Mouse (Mus musculus) liver, embryonic 14 days (tissue): ENCODE data around the gene Gm2564. TPM values are rescaled to one million over a fixed set of nuclear protein-coding genes. Genes with fewer than 3 reads are reported as not detected.

Experiments used
- polyA plus RNA-seq: library from polyadenylated mRNA; depleted of rRNA; stranded (reverse); fragments of >200 nt; gene quantifications from 2 replicates; pipeline ENCODE4 v1.2.3, GENCODE M21; 2012; rRNA removed

Gm2564 gene
- polyA plus RNA-seq = not detected in 2 replicates

DNA sequence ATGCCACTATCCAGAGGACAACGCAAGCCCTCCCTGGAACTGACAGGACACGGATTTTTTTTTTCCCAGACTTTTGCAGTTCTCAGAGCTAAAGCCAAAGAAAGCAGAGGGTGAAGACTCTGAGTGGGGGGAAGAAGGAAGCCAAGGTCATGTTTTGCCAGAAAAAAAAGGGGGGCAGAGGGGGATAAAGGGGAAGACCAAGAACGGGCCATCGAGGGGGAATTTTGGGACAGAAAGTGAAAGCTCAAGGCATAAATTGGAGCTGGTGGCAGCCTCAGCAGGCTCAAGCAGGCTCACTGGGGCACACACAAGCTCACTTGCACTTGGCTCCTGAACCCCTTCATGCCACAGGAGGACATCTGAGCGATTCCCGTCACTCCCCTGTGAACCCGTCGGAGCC, at the start of gene Gm2564:
Gene Gm2564, plus strand, starts transcription at position 301 of the 400 bp plus-strand sequence.

DNA sequence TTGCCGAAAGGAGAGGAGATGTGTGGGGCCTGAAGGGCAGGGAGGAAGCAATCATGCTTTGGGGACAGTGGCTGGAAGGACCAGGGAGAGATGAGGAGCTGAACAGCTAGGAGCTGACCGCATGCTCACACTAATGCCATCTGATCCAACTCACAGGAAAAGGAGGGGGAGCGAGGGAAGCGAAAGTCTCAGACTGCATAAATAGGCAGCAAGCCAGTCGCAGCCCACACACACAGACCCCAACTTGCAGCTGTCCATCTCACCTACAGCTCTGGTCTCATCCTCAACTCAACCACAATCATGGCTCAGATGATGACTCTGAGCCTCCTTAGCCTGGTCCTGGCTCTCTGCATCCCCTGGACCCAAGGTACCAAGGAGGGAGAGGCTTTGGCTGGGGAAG, 17.6 kb upstream of the Gm2564 start, which contains the start of gene Gm10591:
Gene Gm10591, plus strand, starts transcription at position 301 of the 400 bp plus-strand sequence.

DNA sequence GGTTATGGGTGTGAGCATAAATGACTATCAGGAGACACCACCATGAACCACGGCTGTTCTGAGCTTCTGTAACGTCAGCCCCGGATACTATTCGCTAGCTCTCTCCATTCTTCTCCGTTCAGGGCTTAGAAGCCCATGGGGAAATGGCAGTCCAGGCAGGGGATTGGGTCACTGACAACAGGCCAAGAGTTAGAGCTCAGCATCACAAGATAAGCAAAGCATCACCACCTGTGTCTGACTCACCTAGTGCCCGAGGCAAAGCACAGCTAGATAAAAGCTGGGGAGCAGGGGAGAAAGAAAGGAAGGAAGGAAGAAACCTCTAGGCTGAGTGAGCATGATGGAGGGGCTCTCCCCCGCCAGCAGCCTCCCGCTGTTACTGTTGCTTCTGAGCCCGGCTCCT, 25.4 kb downstream of the Gm2564 start, which contains the start of gene Ccl27b:
Gene Ccl27b, plus strand, starts transcription at position 301 of the 400 bp plus-strand sequence.

DNA sequence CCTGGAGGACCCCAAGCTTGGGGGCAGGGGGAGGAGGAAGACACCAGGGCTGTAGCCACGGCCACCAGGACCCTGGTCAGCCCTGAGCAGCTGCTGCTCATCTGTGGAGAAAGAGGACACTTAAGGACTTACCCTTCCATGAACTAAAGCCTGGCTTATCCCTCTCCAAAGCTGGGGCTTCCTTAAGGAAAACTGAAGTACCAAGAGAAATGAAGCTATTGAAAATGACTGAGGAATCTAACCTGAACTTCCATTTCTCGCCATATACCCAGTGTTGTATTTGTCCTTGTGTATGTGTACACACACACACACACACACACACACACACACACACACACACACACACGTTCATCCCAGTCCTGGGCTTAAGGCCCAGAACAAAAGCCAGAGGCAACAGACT, 32.3 kb downstream of the Gm2564 start, which contains the start of gene Il11ra2:
Gene Il11ra2, minus strand, starts transcription at position 101 of the 400 bp plus-strand sequence.

Other genes starting within 250 kb of the Gm2564 start
- gene Gm21586, start 190.3 kb upstream of the Gm2564 start, polyA plus RNA-seq = not detected in 2 replicates
- gene Gm2163, start 163.0 kb upstream of the Gm2564 start, polyA plus RNA-seq = 0.02 and 0.03 TPM in 2 replicates
- gene Fam205a2, start 101.5 kb upstream of the Gm2564 start, polyA plus RNA-seq = not detected in 2 replicates
- not detected in 2 replicates for gene Gm10591, start 17.5 kb upstream of the Gm2564 start, polyA plus RNA-seq
- not detected in 2 replicates for gene Ccl27b, start 25.5 kb downstream of the Gm2564 start, polyA plus RNA-seq
- gene Il11ra2, start 32.2 kb downstream of the Gm2564 start, polyA plus RNA-seq = not detected in 2 replicates
- gene 4930578G10Rik, start 105.8 kb downstream of the Gm2564 start, polyA plus RNA-seq = not detected in 2 replicates
- not detected in 2 replicates for gene Ccl19, start 126.9 kb downstream of the Gm2564 start, polyA plus RNA-seq
- 0.02 and 0.17 TPM in 2 replicates for gene Ccl21a, start 144.3 kb downstream of the Gm2564 start, polyA plus RNA-seq
- 0.11 and 0.25 TPM in 2 replicates for gene Fam205a1, start 224.2 kb downstream of the Gm2564 start, polyA plus RNA-seq
- gene Gm12394, start 227.1 kb downstream of the Gm2564 start, polyA plus RNA-seq = not detected in 2 replicates
- gene Fam205c, start 244.5 kb downstream of the Gm2564 start, polyA plus RNA-seq = 0.03 and 0.06 TPM in 2 replicates